Mouse (Mus musculus) right cerebral cortex, postnatal 36 days (tissue): ENCODE data around the gene Prrg1.
A peak's percentile ranks its signal among the peaks of the same experiment; 100 is the strongest.
"Not testable (repeated sequence)": the region's sequence is repeated elsewhere in the genome, so short reads cannot be mapped to it uniquely, and the experiment has no call there.

ENCODE experiments used
- DNase-seq, 2 experiments: peaks; one replicate each; pipeline ENCODE4 v3.0.0; 2022; ENCODE audit warnings: low spot score in 2 of 2, mixed read lengths in 1 of 2

Gene Prrg1

DNA sequence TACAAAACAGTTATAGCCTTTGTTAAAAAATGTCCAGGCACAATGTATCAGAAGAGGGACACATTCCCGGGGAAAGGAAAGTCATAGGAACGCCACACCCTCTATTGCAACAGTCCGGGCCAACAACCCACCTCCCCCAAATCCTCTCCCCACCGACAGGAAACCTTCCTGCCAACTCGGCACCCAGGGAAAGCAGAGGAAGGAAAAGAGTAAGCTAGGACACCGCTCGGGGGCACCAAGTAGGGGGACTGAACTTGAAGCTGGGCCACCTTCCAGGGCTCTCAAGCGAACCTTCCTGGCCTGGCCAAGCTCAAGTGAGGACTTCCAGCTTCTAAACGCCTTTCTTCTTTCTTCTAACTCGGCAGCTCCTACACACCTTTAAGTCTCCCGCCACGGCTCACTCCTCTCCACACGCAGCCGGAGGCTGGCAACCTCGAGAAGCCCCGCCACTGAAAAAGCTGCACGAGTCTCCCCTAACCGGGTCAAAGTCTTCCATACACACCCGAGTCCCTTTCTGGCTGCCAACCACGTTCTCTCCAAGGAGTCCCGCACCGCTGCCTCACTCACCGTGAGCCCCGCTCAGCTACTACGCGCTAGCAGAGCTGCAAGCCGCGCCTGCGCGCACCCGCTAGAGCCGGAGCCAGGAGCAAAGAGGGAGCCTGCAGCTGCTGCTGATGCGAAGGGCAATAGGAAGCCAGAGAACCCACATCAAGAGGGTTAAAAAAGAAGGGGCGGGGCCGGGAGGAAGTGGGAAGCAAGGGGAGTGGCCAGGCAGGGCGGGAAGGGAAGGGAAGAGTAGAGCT lies at the start of gene Prrg1:
TSS of gene Prrg1 (minus strand) at position 695 of the 803 bp plus-strand sequence.
- peak; percentile 17 to 25 for DNase-seq

DNA sequence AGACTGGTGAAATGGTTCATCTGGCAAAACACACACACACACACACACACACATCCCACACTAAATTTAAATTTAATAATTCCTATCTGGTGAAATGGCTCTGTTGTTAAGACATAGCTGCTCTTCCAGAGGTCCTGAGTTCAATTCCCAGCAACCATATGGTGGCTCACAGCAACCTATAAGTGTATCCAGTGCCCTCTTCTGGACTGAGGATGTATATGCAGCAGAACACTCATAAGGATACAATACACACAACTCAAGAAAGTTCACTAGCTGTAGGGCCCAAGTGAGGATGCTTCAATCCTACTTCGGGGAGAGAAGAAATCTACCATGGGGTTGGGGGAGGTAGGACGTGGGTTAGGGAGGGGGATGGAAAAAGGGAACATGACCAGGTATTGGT lies 22.1 kb upstream of the Prrg1 start:
- no peak for DNase-seq

DNA sequence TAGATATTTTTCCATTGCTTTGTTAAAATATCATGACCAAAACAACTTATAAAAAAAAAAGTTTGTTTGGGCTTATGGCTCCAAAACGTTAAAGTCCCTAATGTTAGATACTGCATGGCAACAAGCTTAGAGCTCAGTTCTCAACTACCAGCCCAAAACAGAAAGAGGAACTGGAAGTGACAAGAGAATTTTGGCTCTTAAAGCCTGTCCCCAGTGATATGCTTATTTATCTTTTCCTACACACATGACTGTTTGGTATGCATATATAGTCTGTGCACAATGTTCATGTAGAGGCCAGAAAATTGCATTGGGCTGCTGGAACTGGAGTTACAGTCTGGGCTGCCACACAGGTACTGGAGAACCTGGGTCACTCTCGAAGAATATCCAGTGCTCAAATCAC lies 9.4 kb upstream of the Prrg1 start:
- DNase-seq, result no peak

DNA sequence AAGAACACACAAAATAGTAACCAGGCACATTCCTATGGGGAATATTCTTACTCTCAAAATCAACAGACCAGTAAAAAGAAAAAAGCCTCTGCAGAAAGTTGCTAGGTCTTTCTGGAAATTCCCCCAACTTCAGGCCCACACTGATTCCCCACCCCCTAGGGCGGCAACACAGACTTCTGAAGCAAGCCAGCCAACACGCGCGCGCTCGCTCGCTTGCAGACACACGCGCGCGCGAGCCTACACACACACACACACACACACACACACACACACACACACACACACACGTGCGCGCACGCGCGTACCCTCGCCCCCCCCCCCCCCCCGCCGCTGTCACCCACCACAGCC lies 868 bp downstream of the Prrg1 start:
- DNase-seq, result peak; percentile 1 to 3

DNA sequence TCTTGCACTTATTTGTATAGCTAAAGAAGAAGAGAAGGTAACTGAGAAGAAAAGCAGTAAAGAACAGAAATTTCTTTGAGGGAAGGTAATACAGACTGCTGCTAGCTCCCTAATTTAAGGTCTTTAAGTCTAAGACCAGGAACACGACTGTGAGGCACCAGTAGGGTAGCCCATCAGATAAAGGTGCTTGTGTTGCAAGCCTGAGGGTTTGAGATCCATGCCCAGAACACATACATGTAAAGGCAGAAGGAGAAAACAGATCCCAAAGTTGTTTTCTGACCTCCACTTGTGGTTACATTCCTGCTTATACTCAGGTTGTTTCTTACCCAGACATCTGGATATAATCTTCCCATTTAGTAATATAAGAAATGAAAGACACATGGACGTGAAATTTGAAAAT lies 20.2 kb downstream of the Prrg1 start:
- no peak for DNase-seq

DNA sequence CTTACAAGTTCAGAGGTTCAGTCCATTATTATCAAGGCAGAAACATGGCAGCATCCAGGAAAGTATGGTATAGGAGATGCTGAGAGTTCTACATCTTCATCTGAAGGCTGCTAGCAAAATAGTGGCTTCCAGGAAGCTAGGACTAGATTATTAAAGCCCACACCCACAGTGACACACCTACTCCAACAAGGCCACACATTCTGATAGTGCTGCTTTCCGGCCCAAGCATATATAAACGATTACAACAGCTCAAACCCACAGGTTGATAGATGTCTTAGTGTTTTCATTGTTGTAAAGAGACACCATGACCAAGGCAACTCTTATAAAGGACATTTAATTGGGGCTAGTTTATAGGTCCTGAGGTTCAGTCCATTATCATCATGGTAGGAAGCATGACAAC lies 30.3 kb downstream of the Prrg1 start:
- DNase-seq, result no peak

DNA sequence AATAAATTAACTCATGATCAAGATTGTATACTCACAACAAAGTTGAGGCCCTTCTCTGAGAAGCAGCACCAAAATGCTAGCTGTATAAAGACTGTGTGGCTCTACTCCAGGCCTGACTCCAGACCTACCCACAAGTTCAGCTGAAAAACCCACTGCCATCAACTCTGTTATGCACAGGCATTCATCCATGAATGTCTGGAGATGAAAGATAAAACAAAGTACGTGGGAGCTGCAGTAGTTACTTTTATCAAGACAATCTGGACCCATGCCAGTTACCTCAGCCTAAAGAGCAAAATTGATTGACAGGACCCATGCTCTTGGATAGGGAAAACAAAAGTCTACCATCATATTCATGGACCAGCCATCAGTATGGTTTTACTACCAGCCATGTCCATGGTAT lies 31.0 kb downstream of the Prrg1 start:
- DNase-seq, result no peak

DNA sequence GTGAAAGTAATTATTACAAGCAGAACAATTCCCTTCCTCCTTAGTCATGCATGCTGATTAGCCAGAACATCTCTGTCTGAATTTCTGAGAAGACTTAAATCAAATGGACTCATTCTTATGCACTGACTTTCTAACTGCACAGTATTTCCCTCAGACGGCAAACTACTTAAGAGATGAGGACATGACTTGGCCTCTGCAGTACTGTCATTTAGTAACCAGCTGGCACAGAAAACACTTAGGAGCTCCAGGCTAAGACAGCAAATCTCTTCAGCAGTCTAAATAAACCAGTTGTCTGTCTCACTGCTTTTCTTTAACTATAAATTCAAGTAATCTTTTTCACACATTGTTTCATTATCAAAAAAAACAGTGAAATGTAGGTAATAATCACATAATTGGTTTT lies 36.0 kb downstream of the Prrg1 start:
- DNase-seq, result no peak

DNA sequence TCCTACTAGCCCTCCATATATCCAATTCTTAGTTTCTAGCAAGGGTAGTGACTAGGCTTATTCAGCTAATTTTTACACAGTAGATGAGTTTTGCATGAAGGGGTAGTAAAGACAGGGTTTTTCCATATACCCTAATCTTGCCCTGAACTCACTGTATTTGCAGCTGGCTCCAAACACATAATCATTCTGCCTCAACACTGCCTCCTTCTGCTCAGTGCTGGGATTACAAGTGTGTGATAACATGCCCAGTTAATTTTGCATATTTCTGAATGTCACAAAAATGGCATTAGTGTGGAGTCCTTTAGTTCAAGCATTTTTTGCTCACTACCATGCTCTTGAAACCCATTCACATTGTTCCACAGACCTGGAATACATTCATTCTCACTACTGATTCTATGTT lies 44.0 kb downstream of the Prrg1 start:
- DNase-seq, result no peak

DNA sequence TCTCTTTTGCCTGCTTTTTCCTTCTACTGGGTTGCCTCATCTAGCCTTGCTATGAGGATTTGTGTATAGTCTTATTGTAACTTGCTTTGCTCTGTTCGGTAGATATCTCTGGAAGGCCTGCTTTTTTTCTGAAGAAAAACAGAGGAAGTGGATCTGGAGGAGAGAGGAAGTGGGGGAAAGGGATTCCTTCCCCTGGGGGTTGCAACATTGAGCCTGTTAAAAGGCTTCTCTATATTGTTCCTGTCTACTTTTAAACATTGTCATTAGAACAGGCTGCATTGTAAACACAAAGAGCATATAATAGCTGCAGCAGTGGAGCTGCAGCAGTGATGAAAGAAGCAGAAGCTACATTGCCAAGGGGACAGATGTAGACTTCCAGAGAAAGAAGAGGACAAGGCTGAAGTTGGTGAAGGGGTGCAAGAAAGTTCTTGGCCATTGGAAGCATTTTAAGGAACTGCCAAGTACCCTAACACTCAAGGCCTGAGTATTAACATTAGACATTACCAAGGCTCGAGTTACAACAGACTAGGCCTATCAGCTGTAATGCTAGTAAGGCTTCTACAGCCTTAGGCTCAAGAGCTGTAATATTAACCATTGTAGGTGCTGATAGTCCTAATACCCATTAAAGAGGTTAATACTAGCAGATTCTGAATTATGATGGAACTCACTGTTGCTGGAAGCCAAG lies 44.9 kb downstream of the Prrg1 start:
- no peak for DNase-seq

DNA sequence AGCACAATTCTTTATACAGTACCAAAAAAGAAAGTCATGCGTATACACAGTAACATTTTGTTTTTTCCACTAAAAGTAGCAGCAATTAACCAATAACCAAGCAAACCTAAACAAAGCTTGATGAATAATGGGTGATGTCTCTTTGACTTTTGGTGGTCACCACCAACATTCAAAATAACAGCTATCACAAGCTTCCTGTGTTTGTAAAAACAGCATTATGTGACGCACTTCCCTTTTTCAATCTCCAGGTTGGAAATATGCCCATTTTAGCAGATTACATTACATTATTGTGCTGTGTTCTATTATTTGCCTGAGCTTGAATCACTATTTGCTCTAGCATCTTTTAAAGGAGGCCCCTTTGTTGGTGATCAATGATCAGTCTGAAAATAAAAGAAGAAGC lies 65.4 kb downstream of the Prrg1 start:
- no peak for DNase-seq

DNA sequence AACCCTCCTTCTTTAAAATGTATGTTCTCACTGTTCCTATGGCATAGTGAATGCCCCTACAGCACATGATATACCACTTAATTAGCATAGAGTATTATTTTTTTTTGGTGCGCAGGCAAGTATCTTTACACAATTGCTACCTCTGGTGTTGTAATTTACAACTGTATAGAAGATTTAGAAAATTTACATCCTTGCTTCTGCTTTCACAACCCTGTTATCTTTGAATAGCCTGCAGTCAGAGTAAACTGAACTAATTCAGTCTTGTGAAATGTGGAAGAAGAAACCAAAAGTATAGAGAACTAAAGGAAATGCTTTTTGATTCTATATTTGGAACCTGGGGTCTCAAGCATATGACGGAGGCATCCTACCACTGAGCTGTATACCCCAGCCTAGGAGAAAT lies 100.7 kb downstream of the Prrg1 start:
- DNase-seq, result no peak

DNA sequence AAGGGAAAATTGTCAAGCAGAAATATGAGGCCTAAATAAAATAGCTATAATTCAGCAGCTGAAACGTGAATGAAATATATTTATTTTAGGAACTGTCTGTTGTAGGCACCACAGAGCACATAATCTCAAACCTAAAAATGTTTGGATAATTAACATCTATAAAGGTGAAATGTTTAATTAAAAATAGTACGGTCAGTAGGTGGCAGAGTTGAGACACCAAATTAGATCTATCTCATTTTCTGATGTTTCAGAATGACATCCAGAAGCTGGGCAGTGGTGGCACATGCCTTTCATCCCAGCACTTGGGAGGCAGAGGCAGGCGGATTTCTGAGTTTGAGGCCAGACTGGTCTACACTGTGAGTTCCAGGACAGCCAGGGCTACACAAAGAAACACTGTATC lies 104.0 kb downstream of the Prrg1 start:
- no peak for DNase-seq

DNA sequence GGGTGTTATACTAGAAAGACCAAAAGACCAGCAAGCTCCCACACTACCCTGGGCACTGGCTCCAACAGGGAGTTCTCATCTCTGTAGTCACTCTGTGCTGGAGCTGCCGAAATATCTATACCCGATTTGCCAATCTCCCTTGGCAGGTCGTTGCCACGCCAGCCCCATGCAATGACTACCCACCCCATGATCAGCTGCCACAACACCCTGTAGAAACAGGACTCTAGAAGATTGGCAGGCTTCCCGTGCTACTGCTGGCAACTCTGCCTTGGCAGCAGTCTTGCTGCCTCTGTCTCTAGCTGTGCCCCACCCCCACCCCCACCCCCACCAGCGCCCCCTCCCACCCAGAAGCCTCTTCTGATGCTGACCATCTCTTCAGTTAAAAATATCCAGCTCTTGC lies 149.3 kb downstream of the Prrg1 start:
- no peak for DNase-seq

DNA sequence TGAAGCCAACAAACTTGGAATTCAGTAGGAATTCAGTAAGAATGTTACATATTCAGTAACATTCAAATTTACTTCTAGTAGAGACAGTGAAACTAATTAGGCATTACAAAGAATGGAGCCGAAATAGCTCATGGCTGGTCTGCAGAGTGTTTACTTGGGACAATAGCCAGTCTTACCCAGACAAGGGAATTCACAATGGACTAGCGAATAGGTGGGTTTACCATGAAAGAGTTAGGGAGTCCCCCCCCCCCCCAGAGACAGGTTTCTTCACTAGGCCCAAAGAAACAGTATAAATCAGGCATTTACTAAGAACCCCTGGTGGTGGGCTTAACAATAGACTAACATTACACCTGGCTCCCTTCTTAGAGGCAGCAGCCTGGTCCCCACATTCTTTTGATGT lies 180.3 kb downstream of the Prrg1 start:
- not testable (repeated sequence) for DNase-seq
